Mouse (Mus musculus): ENCODE results near the gene Tas2r129. TPM values are rescaled to one million over a fixed set of nuclear protein-coding genes. Genes with fewer than 3 reads are reported as not detected.
"Not testable (repeated sequence)": the region's sequence is repeated elsewhere in the genome, so short reads cannot be mapped to it uniquely, and the experiment has no call there.

Tas2r129 gene
- not detected in 2 replicates for polyA plus RNA-seq (2015; fragmentation: Nextera tagmentation; extraction: Ambion mirVana)

GRCm38 (mm10) chr6:132950802-132951201 lies at the start of gene Tas2r129:
TSS of gene Tas2r129 (plus strand) at chr6:132951102.
- WGBS, result 72% methylated on average over 2 of the region's 2 CpGs
- Histone ChIP-seq H3K9ac (no peak within 1 kb of the TSS), H3K9me3 (no peaks in the 10 kb centered on the region), H3K4me1 (no peaks in the 10 kb centered on the region), H3K4me2 (no peak within 1 kb of the TSS), H3K36me3 (no peaks in the 10 kb centered on the region), H3K4me3 (no peak within 1 kb of the TSS), H3K27ac (no peak within 1 kb of the TSS), H3K27me3 (no peaks in the 10 kb centered on the region)
- no peak for ATAC-seq (ENCODE audit: insufficient number of reproducible peaks, low FRiP score, low TSS enrichment, low read depth)

GRCm38 (mm10) chr6:132909351-132909750 lies 41.6 kb upstream of the Tas2r129 start, which contains the start of gene Tas2r125:
TSS of gene Tas2r125 (plus strand) at chr6:132909651.
- Histone ChIP-seq H3K36me3 (no peaks in the 10 kb centered on the region), H3K4me1 (no peaks in the 10 kb centered on the region), H3K9ac (no peak within 1 kb of the TSS), H3K27me3 (no peaks in the 10 kb centered on the region), H3K9me3 (no peaks in the 10 kb centered on the region), H3K4me2 (no peak within 1 kb of the TSS), H3K4me3 (no peak within 1 kb of the TSS), H3K27ac (no peak within 1 kb of the TSS)
- 80% methylated on average over 3 of the region's 3 CpGs for WGBS
- ATAC-seq (ENCODE audit: insufficient number of reproducible peaks, low FRiP score, low TSS enrichment, low read depth), result no peak

- H3K9me3 ChIP-seq; H3K4me3 ChIP-seq; H3K9ac ChIP-seq; H3K36me3 ChIP-seq; H3K27ac ChIP-seq; H3K4me1 ChIP-seq; ATAC-seq (ENCODE audit: insufficient number of reproducible peaks, low FRiP score, low TSS enrichment, low read depth); H3K4me2 ChIP-seq; H3K27me3 ChIP-seq: not testable (repeated sequence)
Measured at GRCm38 (mm10) chr6:132941376-132941775, 9.5 kb upstream of the Tas2r129 start.

- Histone ChIP-seq H3K27ac (no peak within 1 kb of the TSS), H3K4me2 (no peak within 1 kb of the TSS), H3K9ac (no peak within 1 kb of the TSS), H3K9me3 (no peaks in the 10 kb centered on the region), H3K4me1 (no peaks in the 10 kb centered on the region), H3K4me3 (no peak within 1 kb of the TSS), H3K27me3 (no peaks in the 10 kb centered on the region), H3K36me3 (no peaks in the 10 kb centered on the region)
- ATAC-seq (ENCODE audit: insufficient number of reproducible peaks, low FRiP score, low TSS enrichment, low read depth), result no peak
- WGBS, result 67% methylated on average over 1 of the region's 1 CpGs
Measured at GRCm38 (mm10) chr6:132957819-132958218, 6.9 kb downstream of the Tas2r129 start, which contains the start of gene Tas2r131. TSS of gene Tas2r131 (minus strand) at chr6:132957919.

GRCm38 (mm10) chr6:132980865-132981264 lies 30.0 kb downstream of the Tas2r129 start, which contains the start of gene Tas2r109:
TSS of gene Tas2r109 (minus strand) at chr6:132980965.
- Histone ChIP-seq H3K9ac (no peak within 1 kb of the TSS), H3K4me2 (no peak within 1 kb of the TSS), H3K27ac (no peak within 1 kb of the TSS), H3K36me3 (no peaks in the 10 kb centered on the region), H3K9me3 (no peaks in the 10 kb centered on the region), H3K4me3 (no peak within 1 kb of the TSS), H3K4me1 (no peaks in the 10 kb centered on the region), H3K27me3 (no peaks in the 10 kb centered on the region)
- no peak for ATAC-seq (ENCODE audit: insufficient number of reproducible peaks, low FRiP score, low TSS enrichment, low read depth)
- 73% methylated on average over 2 of the region's 2 CpGs for WGBS

Other genes with a start within 250 kb of the Tas2r129 start
- gene Tas2r122, start 239.2 kb upstream of the Tas2r129 start, polyA plus RNA-seq (2015; fragmentation: Nextera tagmentation; extraction: Ambion mirVana), result not detected in 2 replicates
- gene Tas2r115, start 213.1 kb upstream of the Tas2r129 start, polyA plus RNA-seq (2015; fragmentation: Nextera tagmentation; extraction: Ambion mirVana), result not detected in 2 replicates
- not detected in 2 replicates for gene Tas2r124, start 196.4 kb upstream of the Tas2r129 start, polyA plus RNA-seq (2015; fragmentation: Nextera tagmentation; extraction: Ambion mirVana)
- gene Tas2r102, start 189.0 kb upstream of the Tas2r129 start, polyA plus RNA-seq (2015; fragmentation: Nextera tagmentation; extraction: Ambion mirVana), result not detected in 2 replicates
- gene Tas2r136, start 172.9 kb upstream of the Tas2r129 start, polyA plus RNA-seq (2015; fragmentation: Nextera tagmentation; extraction: Ambion mirVana), result not detected in 2 replicates
- gene Tas2r117, start 148.3 kb upstream of the Tas2r129 start, polyA plus RNA-seq (2015; fragmentation: Nextera tagmentation; extraction: Ambion mirVana), result not detected in 2 replicates
- gene Tas2r123, start 104.0 kb upstream of the Tas2r129 start, polyA plus RNA-seq (2015; fragmentation: Nextera tagmentation; extraction: Ambion mirVana), result not detected in 2 replicates
- not detected in 2 replicates for gene Tas2r116, start 95.7 kb upstream of the Tas2r129 start, polyA plus RNA-seq (2015; fragmentation: Nextera tagmentation; extraction: Ambion mirVana)
- not detected in 2 replicates for gene Tas2r110, start 83.1 kb upstream of the Tas2r129 start, polyA plus RNA-seq (2015; fragmentation: Nextera tagmentation; extraction: Ambion mirVana)
- gene Tas2r113, start 58.1 kb upstream of the Tas2r129 start, polyA plus RNA-seq (2015; fragmentation: Nextera tagmentation; extraction: Ambion mirVana), result not detected in 2 replicates
- not detected in 2 replicates for gene Tas2r125, start 41.5 kb upstream of the Tas2r129 start, polyA plus RNA-seq (2015; fragmentation: Nextera tagmentation; extraction: Ambion mirVana)
- not detected in 2 replicates for gene Tas2r131, start 6.8 kb downstream of the Tas2r129 start, polyA plus RNA-seq (2015; fragmentation: Nextera tagmentation; extraction: Ambion mirVana)
- not detected in 2 replicates for gene Tas2r109, start 29.9 kb downstream of the Tas2r129 start, polyA plus RNA-seq (2015; fragmentation: Nextera tagmentation; extraction: Ambion mirVana)
- not detected in 2 replicates for gene Tas2r103, start 86.0 kb downstream of the Tas2r129 start, polyA plus RNA-seq (2015; fragmentation: Nextera tagmentation; extraction: Ambion mirVana)
- not detected in 2 replicates for gene Tas2r140, start 104.7 kb downstream of the Tas2r129 start, polyA plus RNA-seq (2015; fragmentation: Nextera tagmentation; extraction: Ambion mirVana)
- gene Smim10l1, start 153.8 kb downstream of the Tas2r129 start, polyA plus RNA-seq (2015; fragmentation: Nextera tagmentation; extraction: Ambion mirVana), result 80.7 and 82.7 TPM in 2 replicates